Mouse (Mus musculus): ENCODE measurements around the gene Tmem74b.

The Tmem74b gene

GRCm38 (mm10) chr2:151742084-151742483, 40.3 kb downstream of the Tmem74b start:
- peak in 1 of 2 experiments; percentile 33 for DNase-seq (ENCODE audit: low spot score in 2 of 2)

GRCm38 (mm10) chr2:151742850-151743679, 41.3 kb downstream of the Tmem74b start:
- peak; percentile 52 to 85 for DNase-seq (ENCODE audit: low spot score in 2 of 2)

DNA sequence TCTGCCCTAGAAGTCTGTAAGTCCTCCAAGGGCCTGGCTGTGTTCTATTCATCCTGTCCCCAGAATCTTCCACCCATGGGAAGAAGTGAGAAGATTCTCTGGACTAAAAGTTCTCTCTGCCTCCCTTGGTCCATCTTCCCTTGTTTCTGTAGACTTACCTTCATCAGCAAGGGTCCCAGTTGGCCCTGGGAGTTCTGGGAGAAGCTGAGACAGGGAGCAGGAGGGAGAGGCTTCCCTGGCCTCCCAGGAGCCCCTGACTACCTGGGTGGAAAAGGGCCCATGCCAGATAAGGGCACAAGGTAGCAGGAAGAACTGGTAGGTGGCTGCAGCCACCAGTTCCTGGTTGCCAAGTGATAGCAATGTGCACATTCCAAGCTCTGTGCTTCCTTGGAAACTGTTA, 42.0 kb downstream of the Tmem74b start, which contains the start of gene Psmf1:
Psmf1 (minus strand) TSS at position 342 of the 400 bp plus-strand sequence.
- peak; percentile 26 to 52 for DNase-seq (ENCODE audit: low spot score in 2 of 2)

DNA sequence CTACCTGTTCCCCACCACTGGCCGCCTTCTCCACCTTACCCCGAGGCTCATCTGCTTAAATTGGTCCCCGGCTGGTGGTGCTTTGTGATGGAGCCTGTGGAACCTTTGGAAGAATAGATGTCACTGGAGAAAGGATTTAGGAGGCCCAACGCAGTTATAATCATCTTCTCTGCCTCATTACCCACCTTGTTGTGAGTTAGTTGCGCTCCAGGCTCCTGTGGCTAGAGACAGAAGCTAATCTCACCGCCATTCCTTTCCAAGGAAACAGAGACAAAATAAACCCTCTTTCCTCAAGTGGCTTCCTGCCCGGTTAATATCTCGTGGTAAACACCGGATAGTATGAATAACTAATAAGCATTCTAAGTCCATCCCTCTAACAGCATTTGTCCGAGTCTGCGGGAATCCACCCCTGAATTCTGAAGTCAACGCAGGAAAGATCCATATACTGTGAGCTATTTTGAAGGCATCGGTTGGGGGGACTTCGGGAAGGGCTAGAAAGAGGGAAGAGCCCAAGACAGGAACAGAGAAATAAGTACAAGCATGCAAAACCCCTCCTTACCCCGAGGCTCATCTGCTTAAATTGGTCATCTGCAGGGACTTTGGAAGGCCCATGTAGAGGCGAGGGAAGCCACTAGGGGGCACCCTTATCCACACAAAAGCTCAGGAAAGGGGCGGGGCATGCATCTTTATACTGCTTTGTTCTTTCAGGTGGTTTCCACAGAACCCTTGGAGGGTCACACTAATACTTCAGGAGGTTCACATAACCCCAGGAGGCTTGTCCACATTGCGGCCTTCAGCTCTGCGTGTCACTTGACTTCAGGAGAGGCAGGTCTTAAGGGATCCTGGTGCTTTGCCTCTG, 46.3 kb downstream of the Tmem74b start:
- peak; percentile 71 to 81 for DNase-seq (ENCODE audit: low spot score in 2 of 2)

GRCm38 (mm10) chr2:151751330-151751729, 49.5 kb downstream of the Tmem74b start:
- no peak for DNase-seq (ENCODE audit: low spot score in 2 of 2)

DNA sequence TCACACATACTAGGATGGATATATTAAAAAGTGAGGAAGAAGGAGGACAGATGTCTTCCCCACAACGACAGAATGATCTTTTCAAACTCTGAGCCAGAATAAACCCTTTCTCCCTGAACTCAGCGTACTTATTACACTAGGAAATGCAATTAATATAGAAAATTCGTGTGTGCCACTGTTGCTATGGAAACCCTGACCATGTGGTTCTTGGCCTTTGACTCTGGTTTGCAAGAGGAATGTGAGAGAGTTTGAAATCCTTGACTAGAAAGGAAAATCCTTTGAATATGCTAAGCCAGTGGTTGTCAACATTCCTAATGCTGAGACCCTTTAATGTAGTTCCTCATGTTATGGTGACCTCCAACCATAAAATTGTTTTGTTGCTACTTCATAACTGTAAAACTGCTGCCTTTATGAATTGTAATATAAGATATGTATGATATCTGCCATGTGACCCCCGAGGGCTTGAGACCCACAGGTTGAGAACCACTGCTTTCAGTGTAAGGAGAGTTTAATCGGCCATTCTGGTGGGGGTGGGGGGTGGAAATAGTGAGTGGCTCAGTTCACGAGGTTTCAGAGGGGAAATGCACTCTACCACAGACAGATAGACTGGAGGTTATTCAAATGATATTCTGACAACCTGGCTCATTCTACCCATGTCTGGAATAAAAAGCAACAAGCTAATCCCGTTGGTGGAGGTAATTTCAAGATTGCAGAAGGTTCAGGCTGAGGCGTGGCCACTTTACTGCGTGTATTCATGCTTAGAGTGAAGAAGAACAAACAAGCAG, 54.7 kb downstream of the Tmem74b start:
- DNase-seq (ENCODE audit: low spot score in 2 of 2): no peak

DNA sequence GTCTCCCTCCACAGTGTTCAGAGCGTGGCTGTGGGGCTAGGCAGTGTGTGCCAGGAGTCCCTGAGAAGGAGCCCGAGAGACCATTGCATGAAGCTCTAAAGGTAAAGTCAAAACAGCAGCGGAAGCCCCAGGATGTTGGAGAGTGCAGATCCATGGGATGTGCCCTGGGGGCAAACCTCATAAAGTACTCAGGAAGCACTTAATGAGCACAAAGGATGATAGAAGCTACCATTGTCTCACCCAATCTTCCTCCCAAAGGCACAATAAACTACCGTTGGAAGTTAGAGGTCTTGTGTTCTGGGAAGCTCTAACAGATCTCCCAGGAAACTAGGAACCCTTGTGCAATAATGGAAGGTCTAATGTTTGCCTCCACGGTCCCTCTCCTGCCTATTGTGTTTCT, 55.6 kb downstream of the Tmem74b start:
- no peak for DNase-seq (ENCODE audit: low spot score in 2 of 2)

GRCm38 (mm10) chr2:151758806-151759353, 57.1 kb downstream of the Tmem74b start:
- DNase-seq (ENCODE audit: low spot score in 2 of 2): no peak
